Mouse (Mus musculus) A20 (cell line): ENCODE measurements around the gene Pycr2.
A peak's percentile ranks its signal among the peaks of the same experiment; 100 is the strongest.
"Not testable (repeated sequence)": the region's sequence is repeated elsewhere in the genome, so short reads cannot be mapped to it uniquely, and the experiment has no call there.

Experiments used
- DNase-seq: peaks from one replicate; pipeline ENCODE4 v3.0.0-alpha.2; 2011; ENCODE audit warnings: low read depth, low spot score

Pycr2 gene

DNA sequence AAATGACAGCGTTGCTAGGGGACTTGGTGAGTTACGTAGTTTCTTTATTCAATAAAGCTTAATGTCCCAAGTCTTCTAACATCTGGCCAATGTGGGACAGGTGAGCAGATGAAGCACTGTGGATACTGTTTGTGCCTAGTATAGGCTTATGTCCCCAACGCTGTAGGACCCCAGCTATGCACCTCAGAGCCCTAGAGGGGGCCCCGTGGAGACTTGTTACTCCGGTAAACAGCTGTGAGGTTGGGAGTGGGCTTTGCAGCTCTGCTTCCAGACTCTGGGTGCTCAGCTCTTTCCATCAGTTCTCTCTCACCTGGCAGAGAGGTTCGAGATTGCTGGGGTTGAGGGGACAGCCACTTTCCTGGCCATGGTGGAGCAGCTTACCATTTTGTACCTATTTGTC, 1.2 kb downstream of the Pycr2 start:
- DNase-seq: no peak

DNA sequence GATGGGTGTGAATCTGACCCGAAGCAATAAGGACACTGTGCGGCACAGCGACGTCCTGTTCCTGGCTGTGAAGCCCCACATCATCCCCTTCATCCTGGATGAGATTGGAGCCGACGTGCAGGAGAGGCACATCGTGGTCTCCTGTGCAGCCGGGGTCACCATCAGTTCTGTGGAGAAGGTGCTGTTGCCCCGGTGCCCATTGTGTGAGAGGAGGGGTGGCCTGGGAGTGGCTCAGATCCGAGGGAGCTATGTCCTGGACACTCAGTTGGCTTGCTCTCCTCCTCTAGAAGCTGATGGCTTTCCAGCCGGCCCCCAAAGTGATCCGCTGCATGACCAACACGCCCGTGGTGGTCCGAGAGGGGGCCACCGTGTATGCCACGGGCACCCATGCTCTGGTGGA, 1.8 kb downstream of the Pycr2 start:
- no peak for DNase-seq

DNA sequence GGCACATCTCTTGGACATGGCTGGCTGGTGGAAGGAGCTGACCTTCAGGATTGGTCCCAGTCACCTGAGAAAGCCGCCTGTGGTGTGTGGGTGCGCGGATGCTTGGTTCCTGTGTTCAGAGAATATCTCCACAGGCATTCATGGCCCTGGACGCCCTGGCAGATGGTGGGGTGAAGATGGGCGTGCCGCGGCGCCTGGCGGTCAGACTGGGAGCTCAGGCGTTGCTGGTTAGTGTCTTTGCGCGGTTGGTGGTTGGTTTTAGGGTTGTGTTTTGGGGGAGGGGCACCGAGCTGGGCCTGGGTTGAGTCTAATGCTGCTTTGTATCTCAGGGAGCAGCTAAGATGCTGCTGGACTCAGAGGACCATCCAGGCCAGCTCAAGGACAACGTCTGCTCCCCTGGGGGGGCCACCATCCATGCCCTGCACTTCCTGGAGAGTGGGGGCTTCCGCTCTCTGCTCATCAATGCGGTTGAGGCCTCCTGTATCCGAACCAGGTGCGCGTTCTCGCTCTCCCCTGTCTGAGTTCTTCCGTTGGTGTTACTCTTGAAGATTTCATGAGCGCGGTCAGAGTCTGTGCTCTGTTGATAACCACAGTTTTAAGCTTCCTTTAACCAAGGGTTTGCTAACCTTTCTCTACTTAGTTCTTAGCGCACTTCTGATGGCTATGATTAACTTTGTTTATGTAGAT, 2.5 kb downstream of the Pycr2 start:
- no peak for DNase-seq

DNA sequence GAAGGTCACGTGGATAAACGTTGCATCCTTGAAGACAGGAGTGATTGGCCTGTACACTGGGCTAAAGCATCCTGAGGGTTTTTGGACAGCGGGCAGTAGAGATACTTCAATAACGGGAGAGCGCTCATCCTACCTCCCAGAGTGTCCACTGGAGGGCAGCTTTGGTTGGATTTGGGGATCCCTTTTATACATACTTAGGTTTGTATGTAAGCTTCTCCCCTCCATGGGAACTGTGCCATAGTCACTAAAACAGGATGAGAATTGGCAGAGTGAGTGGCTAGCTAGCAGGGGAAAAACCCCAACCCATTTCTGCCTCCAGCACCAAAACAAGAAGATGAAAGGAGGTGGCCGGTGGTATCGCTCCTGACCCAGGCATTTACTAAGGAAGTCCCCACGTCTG, 7.0 kb downstream of the Pycr2 start:
- DNase-seq: no peak

DNA sequence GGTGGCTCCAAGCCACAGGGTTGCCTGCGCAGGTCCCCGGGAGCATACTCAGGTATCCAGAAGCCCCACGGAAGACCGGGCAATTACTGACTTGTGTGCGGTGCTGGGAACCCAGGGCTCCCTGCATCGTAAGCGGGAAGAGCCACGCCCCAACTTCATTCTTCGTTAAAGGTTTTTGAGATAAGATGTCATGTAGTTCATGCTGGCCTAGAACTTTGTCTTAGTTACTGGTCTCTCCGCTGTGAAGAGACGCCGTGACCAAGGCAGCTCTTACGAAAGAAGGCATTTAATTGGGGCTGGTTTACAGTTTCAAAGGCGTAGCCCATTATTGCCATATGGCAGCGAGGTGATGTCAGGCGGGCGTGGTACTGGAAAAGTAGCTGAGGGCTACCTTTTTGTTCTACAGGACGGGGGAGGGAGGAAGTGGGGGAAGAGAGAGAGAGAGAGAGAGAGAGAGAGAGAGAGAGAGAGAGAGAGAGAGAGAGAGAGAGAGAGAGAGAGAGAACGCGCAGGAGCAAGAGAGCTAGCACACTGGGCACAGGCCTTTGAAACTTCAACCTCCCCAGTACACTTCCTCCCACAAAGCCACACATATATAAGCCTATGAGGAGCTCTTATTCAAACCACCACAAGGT, 7.7 kb downstream of the Pycr2 start:
- no peak for DNase-seq

GRCm38 (mm10) chr1:180912792-180913191, 8.7 kb downstream of the Pycr2 start:
- DNase-seq: no peak

GRCm38 (mm10) chr1:180913797-180914196, 9.7 kb downstream of the Pycr2 start:
- DNase-seq: no peak

- no peak for DNase-seq
Measured at GRCm38 (mm10) chr1:180916425-180916824, 12.3 kb downstream of the Pycr2 start.

DNA sequence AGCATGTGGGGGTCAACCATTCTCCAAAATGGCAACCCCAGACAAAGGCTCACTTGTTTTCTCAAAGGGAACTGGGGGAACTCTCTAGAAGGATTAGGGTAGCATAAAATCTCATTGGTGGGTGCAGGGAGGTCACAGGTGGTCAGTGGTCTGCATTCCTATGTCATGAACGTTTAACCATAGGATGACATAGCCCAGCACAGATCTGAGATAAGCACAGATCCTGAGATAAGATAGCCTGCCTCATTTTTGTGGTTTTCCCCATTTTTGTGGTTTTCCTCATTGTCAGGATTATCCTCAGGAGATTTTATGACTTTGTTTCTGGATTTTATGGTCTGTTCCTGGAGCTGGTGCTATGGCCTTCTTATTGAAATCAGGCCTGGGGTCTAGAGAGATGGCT, 13.0 kb downstream of the Pycr2 start:
- no peak for DNase-seq

GRCm38 (mm10) chr1:180919686-180920085, 15.6 kb downstream of the Pycr2 start:
- peak; percentile 84 for DNase-seq

DNA sequence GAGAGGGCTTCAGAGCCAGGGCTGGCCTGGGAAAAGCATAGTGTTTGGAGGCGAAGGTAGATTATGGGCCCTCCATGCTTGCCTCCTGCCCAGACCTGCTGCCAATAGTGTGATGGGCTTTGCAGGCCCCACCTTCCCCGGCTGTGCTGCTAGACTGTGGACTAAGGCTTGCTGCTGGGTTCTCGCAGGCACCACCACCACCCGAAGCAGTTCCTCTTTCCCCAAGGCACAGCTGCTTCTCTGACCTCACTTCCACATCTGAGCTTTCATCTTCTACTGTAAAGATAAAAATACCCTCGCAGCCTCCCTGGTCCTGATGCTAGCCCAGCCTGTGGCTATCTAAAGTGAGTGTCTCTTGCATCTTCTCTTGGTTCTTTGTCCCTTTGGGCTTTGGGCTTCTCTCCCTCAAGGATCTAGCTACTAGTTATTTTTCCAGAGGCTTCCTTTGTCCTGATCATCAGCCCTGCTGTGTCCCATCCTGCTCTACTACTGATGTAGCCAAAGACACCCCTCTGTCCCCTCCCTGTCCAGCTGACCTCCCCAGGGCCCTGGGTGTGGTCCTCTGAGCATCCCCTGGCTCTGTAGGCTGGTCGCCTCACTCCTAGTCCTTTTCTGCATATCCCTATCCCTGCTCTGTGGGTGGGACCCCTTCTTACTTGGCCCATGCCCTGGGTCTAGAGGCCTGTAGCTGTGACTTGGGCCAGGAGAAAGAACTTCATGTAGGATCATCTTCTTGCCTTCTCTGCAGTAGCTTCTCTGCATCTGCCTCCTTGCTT, 18.4 kb downstream of the Pycr2 start:
- DNase-seq: peak; percentile 95

- DNase-seq: no peak
Measured at GRCm38 (mm10) chr1:180924737-180925136, 20.6 kb downstream of the Pycr2 start.

DNA sequence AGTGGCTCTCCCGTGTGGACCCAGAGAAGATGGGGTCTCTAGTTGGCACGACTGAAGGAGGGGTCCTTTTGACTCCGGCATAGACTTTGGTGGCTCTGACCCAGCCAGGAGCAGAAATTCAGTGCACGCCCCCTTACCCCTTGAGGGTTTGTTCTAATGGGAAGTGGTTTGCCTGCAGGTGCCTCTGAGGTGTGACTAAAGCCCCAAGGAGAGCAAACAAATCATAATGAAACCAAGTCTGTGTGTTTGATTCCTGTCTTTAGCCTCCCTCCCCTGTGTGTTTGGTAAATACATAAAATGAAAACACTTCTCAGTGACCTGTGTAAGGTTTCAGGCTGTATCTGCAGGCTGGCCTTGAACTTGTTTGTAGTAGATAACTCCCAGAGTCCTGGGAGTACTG, 22.2 kb downstream of the Pycr2 start:
- DNase-seq: peak; percentile 89

DNA sequence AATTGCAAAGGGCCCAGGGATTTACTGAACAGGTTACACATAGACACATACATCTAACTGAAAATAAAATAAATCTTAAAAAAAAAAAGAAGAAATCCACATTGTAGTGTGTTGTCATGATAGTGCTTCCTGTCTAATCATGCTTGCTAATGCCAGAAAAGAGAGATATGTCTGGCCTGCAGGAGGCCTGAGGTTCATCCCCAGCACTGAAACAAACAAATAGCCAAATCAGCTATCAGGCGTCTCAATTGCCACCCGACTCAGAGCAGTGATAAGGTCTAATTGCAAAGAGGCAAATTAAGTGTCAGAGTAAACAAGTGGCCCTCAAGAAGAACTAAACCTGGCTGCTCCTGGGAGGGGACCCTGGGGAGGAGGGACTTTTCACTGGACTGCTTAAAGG, 25.5 kb downstream of the Pycr2 start:
- DNase-seq: no peak

- DNase-seq: no peak
Measured at GRCm38 (mm10) chr1:180931106-180931505, 27.0 kb downstream of the Pycr2 start.

- DNase-seq: no peak
Measured at GRCm38 (mm10) chr1:180933659-180934058, 29.6 kb downstream of the Pycr2 start.

DNA sequence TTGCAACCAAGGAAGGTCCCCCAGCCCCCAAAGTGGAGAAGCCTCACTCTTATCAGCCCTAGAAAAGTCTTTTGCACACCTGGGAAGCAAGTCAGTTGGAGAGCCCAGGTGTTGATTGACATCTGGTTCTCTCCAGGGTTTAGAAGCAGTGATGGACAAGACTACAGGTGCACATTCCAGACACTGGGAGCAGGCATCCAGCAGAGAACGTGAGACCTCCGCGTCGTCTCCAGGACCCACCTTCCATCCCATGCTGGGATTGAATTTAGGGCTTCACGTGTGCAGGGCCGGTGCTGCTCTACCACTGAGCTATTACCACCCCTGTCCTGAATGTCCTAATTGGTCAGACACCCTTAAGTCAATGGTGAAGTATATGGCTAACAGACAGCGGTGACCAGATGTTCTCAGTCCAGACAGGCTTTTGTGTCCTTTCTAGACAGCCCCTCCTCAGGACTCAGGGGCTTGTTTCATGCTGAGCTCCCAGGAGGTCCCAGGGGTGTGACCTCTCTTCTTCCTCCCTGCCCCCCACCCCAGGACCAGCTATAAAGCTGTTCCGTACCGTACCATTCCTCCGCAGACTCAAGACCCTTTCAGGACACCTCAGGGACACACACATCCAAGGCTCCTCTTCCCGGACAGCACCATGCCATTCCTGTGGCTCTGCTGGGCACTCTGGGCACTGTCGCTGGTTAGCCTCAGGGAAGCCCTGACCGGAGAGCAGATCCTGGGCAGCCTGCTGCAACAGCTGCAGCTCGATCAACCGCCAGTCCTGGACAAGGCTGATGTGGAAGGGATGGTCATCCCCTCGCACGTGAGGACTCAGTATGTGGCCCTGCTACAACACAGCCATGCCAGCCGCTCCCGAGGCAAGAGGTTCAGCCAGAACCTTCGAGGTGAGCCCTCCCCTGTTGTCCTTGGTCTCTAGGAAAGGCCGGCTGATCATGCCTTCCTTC, 30.6 kb downstream of the Pycr2 start, which contains the start of gene Lefty1:
Gene Lefty1 (plus strand): TSS at position 556 of the 953 bp plus-strand sequence.
- no peak for DNase-seq

DNA sequence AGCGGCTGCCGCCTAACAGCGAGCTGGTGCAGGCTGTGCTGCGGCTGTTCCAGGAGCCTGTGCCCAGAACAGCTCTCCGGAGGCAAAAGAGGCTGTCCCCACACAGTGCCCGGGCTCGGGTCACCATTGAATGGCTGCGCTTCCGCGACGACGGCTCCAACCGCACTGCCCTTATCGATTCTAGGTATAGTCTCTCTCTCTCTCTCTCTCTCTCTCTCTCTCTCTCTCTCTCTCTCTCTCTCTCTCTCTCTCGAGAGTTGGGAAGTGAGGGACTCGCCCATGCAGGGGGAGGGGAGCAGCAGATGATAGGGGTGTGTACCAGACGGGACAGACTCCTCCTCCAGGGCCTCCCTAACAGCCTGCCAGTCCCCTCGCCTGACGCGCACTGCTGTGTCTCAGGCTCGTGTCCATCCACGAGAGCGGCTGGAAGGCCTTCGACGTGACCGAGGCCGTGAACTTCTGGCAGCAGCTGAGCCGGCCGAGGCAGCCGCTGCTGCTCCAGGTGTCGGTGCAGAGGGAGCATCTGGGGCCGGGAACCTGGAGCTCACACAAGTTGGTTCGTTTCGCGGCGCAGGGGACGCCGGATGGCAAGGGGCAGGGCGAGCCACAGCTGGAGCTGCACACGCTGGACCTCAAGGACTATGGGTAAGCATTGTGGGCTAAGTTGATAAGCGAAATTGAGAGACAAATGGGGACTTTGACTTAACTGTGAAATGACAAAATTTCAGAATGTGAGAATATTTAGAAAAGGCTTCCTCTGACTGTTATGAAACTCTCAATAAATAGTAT, 32.7 kb downstream of the Pycr2 start:
- DNase-seq: not testable (repeated sequence)

DNA sequence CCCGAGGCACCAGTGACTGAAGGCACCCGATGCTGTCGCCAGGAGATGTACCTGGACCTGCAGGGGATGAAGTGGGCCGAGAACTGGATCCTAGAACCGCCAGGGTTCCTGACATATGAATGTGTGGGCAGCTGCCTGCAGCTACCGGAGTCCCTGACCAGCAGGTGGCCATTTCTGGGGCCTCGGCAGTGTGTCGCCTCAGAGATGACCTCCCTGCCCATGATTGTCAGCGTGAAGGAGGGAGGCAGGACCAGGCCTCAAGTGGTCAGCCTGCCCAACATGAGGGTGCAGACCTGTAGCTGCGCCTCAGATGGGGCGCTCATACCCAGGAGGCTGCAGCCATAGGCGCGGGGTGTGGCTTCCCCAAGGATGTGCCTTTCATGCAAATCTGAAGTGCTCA, 33.5 kb downstream of the Pycr2 start:
- DNase-seq: not testable (repeated sequence)

GRCm38 (mm10) chr1:180938781-180939180, 34.7 kb downstream of the Pycr2 start:
- not testable (repeated sequence) for DNase-seq
